15 mouse cellular contexts compared by ENCODE assay signal in the genomic region with DNA sequence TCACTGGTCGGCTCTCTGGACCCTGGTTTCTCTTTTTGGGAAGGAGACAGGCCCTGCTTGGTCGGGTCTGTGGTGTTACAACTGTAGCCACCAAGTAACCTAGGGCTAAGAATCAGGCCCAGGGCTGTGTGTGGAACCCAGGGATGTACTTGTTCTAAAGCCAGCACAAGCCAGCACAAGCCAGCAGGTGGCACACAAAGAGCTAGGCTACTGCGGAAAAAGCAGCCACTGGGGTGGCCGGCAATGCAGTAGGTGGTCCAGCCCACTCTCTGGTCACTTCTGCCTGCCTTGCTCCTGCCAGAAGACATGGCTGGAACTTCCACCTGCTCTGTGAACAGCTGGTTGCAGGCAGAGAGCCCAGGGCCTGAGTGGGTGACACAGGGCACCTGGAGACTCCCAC. TPM values are rescaled to one million over a fixed set of nuclear protein-coding genes. Genes with fewer than 3 reads are reported as not detected.
DNase-seq lines count a peak whose midpoint lies in the region; ATAC-seq and TF ChIP-seq lines count a peak whose summit lies in the region.
"Had no signal": no experiment of that assay in that cellular context is flagged by ENCODE, and none has a peak within 500 bp of the region (broad histone marks: within the 10 kb centered on the region; RNA-seq: fewer than 3 reads in every experiment).

No protein-coding gene starts in this region.

- H3K27ac ChIP-seq in kidney, postnatal 0 days: no peak overlapping the region
- no peak overlapping the region for H3K27ac ChIP-seq in neural tube, embryonic 11.5 days (ENCODE audit: low read depth, low read length)
- no peak overlapping the region for H3K27ac ChIP-seq in stomach, embryonic 14.5 days (ENCODE audit: low read length)
- H3K27ac ChIP-seq: kidney, embryonic 15.5 days; liver, embryonic 12.5 days had no signal

- ATAC-seq in kidney, postnatal 0 days (replicated peaks; ENCODE audit: low FRiP score, low read depth): no peak
- ATAC-seq in neural tube, embryonic 11.5 days (ENCODE audit: insufficient read depth, low FRiP score, low TSS enrichment): no peak
- ATAC-seq in stomach, embryonic 14.5 days (ENCODE audit: insufficient number of reproducible peaks, insufficient read depth, low FRiP score, low read depth): peak; percentile 14; the same call in 1 of the 2 replicates
- ATAC-seq: liver, embryonic 12.5 days had no signal

- H3K9ac ChIP-seq in kidney, postnatal 0 days (ENCODE audit: low read depth, low read length): no peak overlapping the region
- H3K9ac ChIP-seq in neural tube, embryonic 11.5 days (ENCODE audit: low read length): no peak overlapping the region
- no peak overlapping the region for H3K9ac ChIP-seq in stomach, embryonic 14.5 days (replicated peaks; ENCODE audit: low read depth, low read length)
- H3K9ac ChIP-seq: kidney, embryonic 15.5 days; liver, embryonic 12.5 days had no signal

- H3K36me3 ChIP-seq in kidney, postnatal 0 days (ENCODE audit: insufficient read depth, low read length): no peaks in the 10 kb centered on the region
- H3K36me3 ChIP-seq in neural tube, embryonic 11.5 days (ENCODE audit: control insufficient read depth, insufficient read depth, low read length): no peaks in the 10 kb centered on the region
- no peaks in the 10 kb centered on the region for H3K36me3 ChIP-seq in stomach, embryonic 14.5 days (ENCODE audit: control insufficient read depth, insufficient read depth, low read length)
- H3K36me3 ChIP-seq: kidney, embryonic 15.5 days; liver, embryonic 12.5 days had no signal

- no peaks in the 10 kb centered on the region for H3K4me1 ChIP-seq in kidney, postnatal 0 days (replicated peaks; ENCODE audit: insufficient read depth, low read length)
- no peaks in the 10 kb centered on the region for H3K4me1 ChIP-seq in neural tube, embryonic 11.5 days (ENCODE audit: control insufficient read depth, insufficient read depth, low read length)
- H3K4me1 ChIP-seq in stomach, embryonic 14.5 days (ENCODE audit: control insufficient read depth, insufficient read depth, low read length): no peaks in the 10 kb centered on the region
- H3K4me1 ChIP-seq: kidney, embryonic 15.5 days; liver, embryonic 12.5 days had no signal

- TF ChIP-seq CTCF in kidney, postnatal 0 days (IDR thresholded peaks at IDR 0.05; ENCODE audit: low read depth): peak; percentile 49

- H3K9me3 ChIP-seq in kidney, postnatal 0 days (replicated peaks; ENCODE audit: low read length): no peaks in the 10 kb centered on the region
- H3K9me3 ChIP-seq in neural tube, embryonic 11.5 days (ENCODE audit: control insufficient read depth, low read length): no peaks in the 10 kb centered on the region
- H3K9me3 ChIP-seq in stomach, embryonic 14.5 days (ENCODE audit: control insufficient read depth, low read depth, low read length): no peaks in the 10 kb centered on the region
- H3K9me3 ChIP-seq: kidney, embryonic 15.5 days; liver, embryonic 12.5 days had no signal

- no peak for DNase-seq in kidney, postnatal 0 days (ENCODE audit: low spot score)
- no peak for DNase-seq in kidney, postnatal 25 days
- DNase-seq in neural tube, embryonic 11.5 days (ENCODE audit: low spot score): peak; percentile 27
- no peak for DNase-seq in neural tube, embryonic 10.5 days (ENCODE audit: extremely low spot score, low spot score)
- DNase-seq in embryo, embryonic 11 days: peak; percentile 51
- no peak for DNase-seq in T-cell, adult 2 months (ENCODE audit: low spot score)
- DNase-seq in urinary bladder, postnatal 10 days (ENCODE audit: low spot score): no peak
- DNase-seq: adrenal gland, adult 2 months; cerebellum, postnatal 25 days; heart, adult 11 months had no signal

- no peak overlapping the region for H3K4me3 ChIP-seq in kidney, postnatal 0 days (replicated peaks; ENCODE audit: low read depth, low read length)
- H3K4me3 ChIP-seq in neural tube, embryonic 11.5 days (ENCODE audit: low read depth, low read length): no peak overlapping the region
- H3K4me3 ChIP-seq in stomach, embryonic 14.5 days (ENCODE audit: low read depth, low read length): no peak overlapping the region
- H3K4me3 ChIP-seq: erythroblast, embryonic 14.5 days; kidney, embryonic 15.5 days; liver, embryonic 12.5 days had no signal

- no peaks in the 10 kb centered on the region for H3K27me3 ChIP-seq in kidney, postnatal 0 days (ENCODE audit: insufficient read depth, low read length)
- H3K27me3 ChIP-seq in neural tube, embryonic 11.5 days (ENCODE audit: control insufficient read depth, insufficient read depth, low read length): no peaks in the 10 kb centered on the region
- no peaks in the 10 kb centered on the region for H3K27me3 ChIP-seq in stomach, embryonic 14.5 days (ENCODE audit: control insufficient read depth, insufficient read depth, low read length)

- no peak overlapping the region for H3K4me2 ChIP-seq in kidney, postnatal 0 days (ENCODE audit: low read length)
- H3K4me2 ChIP-seq in neural tube, embryonic 11.5 days (ENCODE audit: low read depth): no peak overlapping the region
- H3K4me2 ChIP-seq in stomach, embryonic 14.5 days (replicated peaks; ENCODE audit: low read depth, low read length): no peak overlapping the region
- H3K4me2 ChIP-seq: kidney, embryonic 15.5 days; liver, embryonic 12.5 days had no signal

- 32% methylated on average over 4 of the region's 4 CpGs for WGBS in kidney, postnatal 0 days
- 46% methylated on average over 4 of the region's 4 CpGs for WGBS in neural tube, embryonic 11.5 days
- WGBS in stomach, embryonic 14.5 days: 39% methylated on average over 4 of the region's 4 CpGs

RNA-seq across cellular contexts. Expression of a gene that starts 1.6 kb away (rescaled TPM):
- 0.04 and 0.09 TPM in 2 replicates for polyA plus RNA-seq in kidney, postnatal 0 days (2015; fragmentation: Nextera tagmentation; extraction: Ambion mirVana)
- polyA plus RNA-seq in neural tube, embryonic 11.5 days (2014; fragmentation: Nextera tagmentation; extraction: Ambion mirVana): 0.04 and 0.18 TPM in 2 replicates
- polyA plus RNA-seq in stomach, embryonic 14.5 days (2014; fragmentation: Nextera tagmentation; extraction: Ambion mirVana): 0.34 and 0.48 TPM in 2 replicates
- polyA plus RNA-seq: erythroblast, embryonic 14.5 days had no signal

RNA-seq across cellular contexts. Expression of a gene that starts 5.7 kb away (rescaled TPM):
- not detected in 2 replicates for polyA plus RNA-seq in kidney, postnatal 0 days (2015; fragmentation: Nextera tagmentation; extraction: Ambion mirVana)
- not detected in 2 replicates for polyA plus RNA-seq in neural tube, embryonic 11.5 days (2014; fragmentation: Nextera tagmentation; extraction: Ambion mirVana)
- not detected in 2 replicates for polyA plus RNA-seq in stomach, embryonic 14.5 days (2014; fragmentation: Nextera tagmentation; extraction: Ambion mirVana)
- polyA plus RNA-seq: adrenal gland, adult 2 months; erythroblast, embryonic 14.5 days; kidney, embryonic 15.5 days; liver, embryonic 12.5 days; stomach, embryonic 16.5 days had no signal

Comparison
In these comparisons a context has a peak if more than half of its experiments do, and no peak if none do; other contexts are left out.
1. DNase-seq: peak in neural tube, embryonic 11.5 days (single experiment) and embryo, embryonic 11 days (single experiment); none in kidney, postnatal 0 days (single experiment), kidney, postnatal 25 days (0 of 2), neural tube, embryonic 10.5 days (single experiment), T-cell, adult 2 months (single experiment) and urinary bladder, postnatal 10 days (single experiment).